Mouse (Mus musculus): ENCODE measurements at regions not wholly inside any gene's neighbourhood (a gene's known extent, or its start where the extent isn't known, plus 50 kb on each side); places are given as distances from the start of the nearest gene placed in this dataset.

GRCm38 (mm10) chr8:103361713-103362112 is 576.3 kb upstream of the Cdh11 start:
- TF ChIP-seq CTCF (IDR thresholded peaks at IDR 0.05; ENCODE audit: low read depth, low read length), result no peak
- no peak for TF ChIP-seq POLR2A (IDR thresholded peaks at IDR 0.05; ENCODE audit: extremely low read depth, insufficient read depth, low read length)
